Mouse (Mus musculus) neural tube, embryonic 14.5 days (tissue): ENCODE measurements around the gene Evpl. TPM values are rescaled to one million over a fixed set of nuclear protein-coding genes. Genes with fewer than 3 reads are reported as not detected.
A peak's percentile ranks its signal among the peaks of the same experiment; 100 is the strongest.

Experiments used
- ATAC-seq: fragments of 200-750 bp; cut with Nextera tagmentation; 2 replicates; pipeline ENCODE4 v1.8.0; 2017; ENCODE audit warnings: low read depth, mild to moderate bottlenecking, moderate TSS enrichment, moderate library complexity
- H3K27ac ChIP-seq: fragments of 300-500 bp; sonication (generic); 2 replicates; pipeline ENCODE4 v1.5.1; 2014; ENCODE audit warnings: low read depth, mild to moderate bottlenecking, control low read depth, low read length, moderate library complexity, mixed read lengths
- H3K27me3 ChIP-seq: fragments of 300-500 bp; sonication (generic); 2 replicates; pipeline ENCODE4 v1.6.1; 2014; ENCODE audit warnings: low read length; ENCODE audit not compliant: control insufficient read depth, insufficient read depth
- H3K36me3 ChIP-seq: fragments of 300-500 bp; sonication (generic); 2 replicates; pipeline ENCODE4 v1.6.1; 2014; ENCODE audit warnings: low read length, mixed read lengths; ENCODE audit not compliant: control insufficient read depth, insufficient read depth
- H3K4me1 ChIP-seq: fragments of 300-500 bp; sonication (generic); 2 replicates; pipeline ENCODE4 v1.6.1; 2014; ENCODE audit warnings: low read length; ENCODE audit not compliant: control insufficient read depth, insufficient read depth
- H3K4me2 ChIP-seq: fragments of 300-500 bp; sonication (generic); 2 replicates; pipeline ENCODE4 v1.6.1; 2014; ENCODE audit warnings: mild to moderate bottlenecking, low read depth, low read length, control low read depth
- H3K4me3 ChIP-seq: fragments of 300-500 bp; sonication (generic); 2 replicates; pipeline ENCODE4 v1.5.1; 2014; ENCODE audit warnings: low read depth, low read length, control low read depth, mixed read lengths
- H3K9ac ChIP-seq: fragments of 300-500 bp; sonication (generic); replicated peaks from 2 replicates; pipeline ENCODE4 v1.6.1; 2014; ENCODE audit warnings: low read depth, mild to moderate bottlenecking, control low read depth, low read length, mixed read lengths
- H3K9me3 ChIP-seq: fragments of 300-500 bp; sonication (generic); 2 replicates; pipeline ENCODE4 v1.6.1; 2016; ENCODE audit warnings: low read length; ENCODE audit not compliant: control insufficient read depth
- WGBS: fragments of 180-500 bp; shearing (Covaris S2); extraction: QIAGEN DNeasy Blood & Tissue Kit; methylation state at CpG from one replicate; pipeline ENCODE4 v1.1.7; 2014; 5-methylcytosine and 5-hydroxymethylcytosine counted together
- polyA plus RNA-seq: library from polyadenylated mRNA; unstranded; fragments of >200 nt; fragmentation: Nextera tagmentation; extraction: Ambion mirVana; gene quantifications from 2 replicates; pipeline ENCODE4 v1.2.1, GENCODE M21; 2014

The Evpl gene
- polyA plus RNA-seq, 1 experiment from 2014 or later = 0.62 TPM

DNA sequence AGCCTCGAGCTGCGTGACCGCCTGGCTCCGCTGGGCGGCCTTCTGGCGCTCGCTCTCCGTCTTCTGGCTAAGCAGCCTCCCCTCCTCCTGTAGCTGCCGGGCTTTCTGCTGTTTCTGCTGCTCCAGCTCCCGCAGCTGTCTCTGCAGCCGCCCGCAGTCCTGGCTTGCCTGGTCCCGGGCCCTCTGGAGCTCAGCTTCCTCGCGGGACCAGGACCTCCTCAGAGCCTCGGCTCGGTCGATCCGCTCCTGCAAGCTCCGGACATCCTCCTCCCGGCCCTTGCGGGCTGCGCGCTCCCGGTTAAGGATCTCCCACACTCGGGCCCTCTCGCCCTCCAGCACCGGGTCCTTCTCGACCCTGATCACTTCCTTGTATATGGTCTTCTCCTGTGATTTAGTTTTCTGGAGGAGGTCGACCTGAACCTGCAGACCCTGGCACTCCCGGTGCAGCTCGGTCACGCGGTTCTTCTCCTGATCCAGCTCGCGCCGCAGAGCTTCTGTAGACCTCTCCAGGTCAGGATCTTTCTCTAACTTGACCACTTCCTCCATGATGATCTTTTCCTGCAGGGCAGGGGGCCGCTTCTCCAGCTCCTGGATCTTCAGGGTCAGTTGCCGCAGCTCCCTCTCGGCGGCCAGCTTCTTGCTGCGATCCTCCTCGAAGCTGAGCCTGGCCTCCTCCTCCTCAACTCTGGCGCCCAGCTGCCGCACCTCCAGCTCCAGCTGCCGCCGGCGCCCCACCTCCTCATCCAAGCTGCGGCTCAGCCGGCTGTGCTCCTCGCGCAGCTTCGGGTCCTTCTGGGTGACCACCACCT lies 15.7 kb downstream of the Evpl start:
- no peak for ATAC-seq
- Histone ChIP-seq H3K9me3 (no peaks in the 10 kb centered on the region), H3K27me3 (peaks cover 27% of the 10 kb centered on the region), H3K27ac (no peak overlapping the region), H3K4me1 (peaks cover 7% of the 10 kb centered on the region; the same call in 1 of the 2 replicates), H3K4me2 (peak overlapping the region; percentile 42), H3K4me3 (peak overlapping the region; percentile 20), H3K36me3 (no peaks in the 10 kb centered on the region), H3K9ac (no peak overlapping the region)
- 8% methylated on average over 53 of the region's 53 CpGs for WGBS

DNA sequence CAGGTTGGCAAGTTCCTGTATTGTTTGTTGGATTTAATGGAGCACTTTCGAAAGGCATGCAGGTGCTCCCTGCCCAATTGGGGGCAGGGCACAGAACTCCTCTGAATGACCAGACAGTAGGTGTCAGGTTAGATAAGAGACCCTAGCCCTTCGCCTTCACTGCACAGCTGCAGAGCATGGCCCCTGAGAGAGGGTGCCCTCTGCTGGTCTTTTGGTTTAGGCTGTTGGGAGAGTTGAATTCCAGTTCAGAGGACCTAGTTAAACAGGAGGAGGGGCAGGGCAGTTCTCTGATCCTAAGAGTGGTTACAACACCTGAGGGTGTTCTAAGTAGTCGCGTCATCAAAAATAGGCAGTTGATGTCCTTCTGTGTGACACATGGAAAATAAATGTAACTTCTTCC lies 18.0 kb downstream of the Evpl start:
- Histone ChIP-seq H3K4me2 (no peak overlapping the region), H3K4me1 (peaks cover 7% of the 10 kb centered on the region; the same call in 1 of the 2 replicates), H3K9me3 (no peaks in the 10 kb centered on the region), H3K36me3 (no peaks in the 10 kb centered on the region), H3K9ac (no peak overlapping the region), H3K27me3 (peaks cover 27% of the 10 kb centered on the region), H3K4me3 (no peak overlapping the region), H3K27ac (no peak overlapping the region)
- no peak for ATAC-seq
- WGBS = 24% methylated on average over 4 of the region's 4 CpGs

DNA sequence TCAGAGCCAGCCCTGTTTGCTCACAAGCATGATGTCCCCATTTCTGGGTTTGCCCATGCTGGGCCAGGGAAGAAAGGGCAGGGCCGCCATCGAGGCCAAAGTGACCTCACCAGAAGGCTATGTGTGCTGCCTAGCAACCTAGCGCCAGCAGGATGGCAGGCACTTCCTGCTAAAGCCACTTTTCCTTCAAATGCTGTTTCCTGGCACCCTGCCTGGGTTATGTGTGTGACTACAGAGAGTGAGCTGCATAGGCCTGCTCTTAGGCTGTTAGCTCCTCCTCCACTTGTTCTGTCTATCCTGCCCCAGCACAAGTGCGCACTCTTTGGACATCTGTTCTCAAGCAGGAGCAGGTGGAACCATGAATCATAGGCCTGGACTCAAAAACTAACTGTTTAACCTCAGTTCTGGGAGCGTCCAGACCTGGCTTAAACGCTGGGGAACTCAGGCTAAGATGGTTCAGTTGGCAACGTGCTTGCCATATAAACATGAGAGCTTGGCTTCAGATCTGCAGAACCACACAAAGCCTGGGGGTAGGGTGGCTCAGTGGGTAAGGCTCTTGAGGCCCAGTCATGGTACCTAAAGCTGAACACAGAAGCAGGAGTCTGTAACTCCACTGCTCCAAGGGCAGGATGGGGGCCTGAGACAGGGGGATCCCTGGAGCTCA lies 19.0 kb downstream of the Evpl start:
- Histone ChIP-seq H3K27ac (peak overlapping the region; percentile 52), H3K27me3 (peaks cover 26% of the 10 kb centered on the region), H3K4me3 (no peak overlapping the region), H3K4me1 (peaks cover 7% of the 10 kb centered on the region; the same call in 1 of the 2 replicates), H3K9me3 (no peaks in the 10 kb centered on the region), H3K4me2 (no peak overlapping the region), H3K36me3 (no peaks in the 10 kb centered on the region), H3K9ac (no peak overlapping the region)
- 45% methylated on average over 7 of the region's 7 CpGs for WGBS
- peak; percentile 80 for ATAC-seq

DNA sequence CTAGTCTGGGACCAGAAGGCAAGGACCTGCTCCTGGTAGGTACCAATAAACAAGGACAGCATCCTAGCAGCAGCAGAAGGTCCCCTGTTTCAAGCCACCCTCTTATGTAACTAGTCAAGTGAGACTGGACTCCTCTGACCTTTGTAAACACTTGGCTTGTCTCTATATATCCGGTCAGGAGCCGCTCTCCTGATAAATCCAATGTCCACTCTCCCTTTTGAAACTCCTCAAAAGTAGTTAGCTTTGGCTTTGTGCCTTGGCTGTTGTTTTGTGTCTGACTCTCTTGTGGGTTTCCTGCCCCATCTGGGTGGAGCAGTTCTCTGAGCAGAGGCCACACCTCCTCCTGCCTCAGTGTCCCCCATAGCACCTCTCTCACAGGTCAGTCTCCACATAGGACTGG lies 19.6 kb downstream of the Evpl start:
- no peak for ATAC-seq
- H3K4me1 ChIP-seq = peaks cover 7% of the 10 kb centered on the region; the same call in 1 of the 2 replicates

DNA sequence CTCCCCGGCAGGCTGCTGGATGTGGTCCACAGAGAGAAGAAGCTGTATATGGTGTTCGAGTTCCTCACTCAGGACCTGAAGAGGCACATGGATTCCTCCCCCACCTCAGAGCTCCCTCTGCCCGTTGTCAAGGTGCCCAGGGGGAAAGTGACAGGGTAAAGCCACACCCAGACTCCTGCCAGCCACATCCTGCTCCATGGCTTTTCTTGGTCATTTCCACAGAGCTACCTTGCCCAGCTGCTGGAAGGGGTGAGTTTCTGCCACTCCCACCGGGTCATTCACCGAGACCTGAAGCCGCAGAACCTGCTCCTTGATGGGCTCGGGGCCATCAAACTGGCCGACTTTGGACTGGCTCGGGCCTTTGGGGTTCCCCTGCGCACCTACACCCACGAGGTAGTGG lies 21.3 kb downstream of the Evpl start:
- Histone ChIP-seq H3K4me1 (no peaks in the 10 kb centered on the region), H3K9me3 (no peaks in the 10 kb centered on the region), H3K9ac (no peak overlapping the region), H3K27me3 (peaks cover 11% of the 10 kb centered on the region), H3K36me3 (no peaks in the 10 kb centered on the region), H3K27ac (no peak overlapping the region), H3K4me2 (no peak overlapping the region), H3K4me3 (no peak overlapping the region)
- no peak for ATAC-seq
- 87% methylated on average over 11 of the region's 11 CpGs for WGBS

More for the DNA sequence above, 19.6 kb downstream of the Evpl start:
- Histone ChIP-seq H3K9me3 (no peaks in the 10 kb centered on the region), H3K4me2 (no peak overlapping the region), H3K27ac (peak overlapping the region; percentile 52), H3K27me3 (peaks cover 20% of the 10 kb centered on the region), H3K36me3 (no peaks in the 10 kb centered on the region), H3K9ac (no peak overlapping the region), H3K4me3 (no peak overlapping the region)
- 90% methylated on average over 2 of the region's 2 CpGs for WGBS

DNA sequence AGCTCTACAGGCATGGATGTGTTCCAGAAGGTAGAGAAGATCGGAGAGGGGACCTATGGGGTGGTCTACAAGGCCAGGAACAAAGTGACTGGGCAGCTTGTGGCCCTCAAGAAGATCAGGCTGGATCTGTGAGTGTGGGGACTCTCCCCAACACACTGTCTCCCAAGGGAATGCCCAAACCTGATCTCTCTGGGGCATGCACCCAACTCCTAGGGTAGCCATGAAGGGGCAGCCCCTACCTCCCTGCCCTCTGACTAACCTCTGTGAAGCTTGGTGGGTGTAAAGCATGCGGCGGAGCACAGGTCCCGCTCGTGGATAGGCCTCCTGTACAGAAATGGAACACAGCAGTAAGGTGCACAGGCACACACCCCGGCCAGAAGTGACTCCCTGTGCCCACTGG lies 21.9 kb downstream of the Evpl start:
- WGBS = 86% methylated on average over 6 of the region's 6 CpGs
- Histone ChIP-seq H3K27ac (no peak overlapping the region), H3K9me3 (no peaks in the 10 kb centered on the region), H3K4me2 (no peak overlapping the region), H3K4me3 (no peak overlapping the region), H3K27me3 (peaks cover 5% of the 10 kb centered on the region), H3K36me3 (no peaks in the 10 kb centered on the region), H3K9ac (no peak overlapping the region), H3K4me1 (no peaks in the 10 kb centered on the region)
- ATAC-seq = no peak

DNA sequence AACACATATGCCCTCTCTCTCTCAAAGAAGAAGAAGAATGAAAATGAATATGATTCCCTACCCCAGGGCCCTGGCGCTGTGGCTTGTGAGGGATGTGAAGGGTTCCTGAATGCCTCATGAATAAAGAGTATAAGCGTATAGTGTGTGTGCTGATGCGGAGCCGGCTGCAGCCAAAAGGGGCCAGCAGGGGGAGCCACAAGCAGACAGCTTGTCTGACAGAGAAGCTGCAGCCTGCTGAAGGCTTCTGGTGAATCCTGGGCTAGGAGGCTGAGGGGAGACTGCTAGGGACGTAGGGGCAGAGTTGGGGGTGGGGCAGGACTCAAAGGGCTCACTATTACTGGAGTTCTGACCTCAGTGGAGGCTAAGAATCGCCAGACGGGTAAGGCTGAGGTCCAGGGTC lies 22.7 kb downstream of the Evpl start:
- 80% methylated on average over 7 of the region's 7 CpGs for WGBS
- Histone ChIP-seq H3K27ac (no peak overlapping the region), H3K9me3 (no peaks in the 10 kb centered on the region), H3K9ac (no peak overlapping the region), H3K4me2 (no peak overlapping the region), H3K36me3 (no peaks in the 10 kb centered on the region), H3K4me3 (no peak overlapping the region), H3K4me1 (no peaks in the 10 kb centered on the region), H3K27me3 (no peaks in the 10 kb centered on the region)
- no peak for ATAC-seq

DNA sequence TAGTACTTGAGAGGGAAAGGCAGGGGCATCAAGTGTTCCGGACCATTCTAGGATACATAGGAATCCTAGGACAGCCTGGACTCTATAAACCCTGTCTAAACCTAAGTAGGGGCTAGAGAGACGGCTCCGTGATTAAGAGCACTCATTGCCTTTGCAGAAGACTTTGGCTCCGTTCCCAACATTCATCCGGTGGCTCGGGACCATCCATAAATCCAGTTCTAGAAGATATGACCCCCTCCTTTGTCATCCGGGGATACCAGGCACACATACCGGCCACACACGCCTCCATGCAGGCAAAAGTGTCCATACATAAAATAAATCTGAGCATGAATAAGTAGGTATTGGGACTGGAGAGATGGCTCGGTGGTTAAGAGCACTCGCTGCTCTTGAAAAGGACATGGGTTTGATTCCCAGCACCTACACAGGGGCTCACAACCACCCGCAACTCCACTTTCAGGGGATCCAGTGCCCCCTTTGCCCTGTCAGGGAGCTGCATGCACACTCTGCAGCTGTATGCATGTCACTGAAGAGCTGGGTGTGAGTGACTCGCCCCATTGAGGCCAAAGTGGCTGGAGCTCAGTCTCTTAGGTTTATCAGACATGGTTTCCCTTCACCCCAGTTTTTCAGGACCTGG lies 23.9 kb downstream of the Evpl start:
- H3K4me3 ChIP-seq = no peak overlapping the region
- no peak overlapping the region for H3K27ac ChIP-seq
- ATAC-seq = no peak
- H3K36me3 ChIP-seq = no peaks in the 10 kb centered on the region
- 88% methylated on average over 13 of the region's 13 CpGs for WGBS
- H3K27me3 ChIP-seq = no peaks in the 10 kb centered on the region
- no peak overlapping the region for H3K4me2 ChIP-seq
- no peak overlapping the region for H3K9ac ChIP-seq
- H3K9me3 ChIP-seq = no peaks in the 10 kb centered on the region
- H3K4me1 ChIP-seq = no peaks in the 10 kb centered on the region

DNA sequence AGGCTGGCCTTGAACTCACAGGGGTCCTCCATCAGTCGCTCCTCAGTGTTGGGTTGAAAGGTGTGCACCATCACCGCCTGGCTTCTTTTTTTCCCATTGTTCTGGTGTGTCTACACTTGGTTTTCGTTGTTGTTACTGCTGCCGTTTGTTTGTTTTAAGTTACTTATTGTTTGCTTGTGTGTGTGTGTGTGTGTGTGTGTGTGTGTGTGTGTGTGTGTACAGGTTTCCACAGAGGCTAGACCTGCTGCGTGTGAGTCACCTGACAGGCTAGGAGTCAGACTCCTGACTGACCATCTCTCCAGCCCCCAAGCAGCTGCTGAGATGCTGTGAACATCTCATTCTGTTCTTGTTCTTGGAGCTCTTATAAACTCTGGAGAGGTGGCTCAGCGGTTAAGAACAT lies 25.0 kb downstream of the Evpl start:
- WGBS = 94% methylated on average over 6 of the region's 6 CpGs
- ATAC-seq = no peak
- Histone ChIP-seq H3K4me2 (no peak overlapping the region), H3K9ac (no peak overlapping the region), H3K9me3 (no peaks in the 10 kb centered on the region), H3K27me3 (no peaks in the 10 kb centered on the region), H3K27ac (no peak overlapping the region), H3K36me3 (no peaks in the 10 kb centered on the region), H3K4me3 (no peak overlapping the region), H3K4me1 (no peaks in the 10 kb centered on the region)
